Mouse (Mus musculus): ENCODE measurements at regions not wholly inside any gene's neighbourhood (a gene's known extent, or its start where the extent isn't known, plus 50 kb on each side); places are given as distances from the start of the nearest gene placed in this dataset.

GRCm38 (mm10) chr2:102956858-102957242 is 55.4 kb upstream of the Cd44 start:
- TF ChIP-seq POLR2A (IDR thresholded peaks at IDR 0.05; ENCODE audit: extremely low read depth, insufficient read depth, low read length) (no peak), CTCF (IDR thresholded peaks at IDR 0.05; ENCODE audit: low read depth, low read length) (no peak)
